Mouse (Mus musculus): ENCODE measurements around the gene Abl1. TPM values are rescaled to one million over a fixed set of nuclear protein-coding genes. Genes with fewer than 3 reads are reported as not detected.
"Not testable (repeated sequence)": the region's sequence is repeated elsewhere in the genome, so short reads cannot be mapped to it uniquely, and the experiment has no call there.

Gene Abl1
- polyA plus RNA-seq, 1 experiment = 44.8 TPM

- Histone ChIP-seq H3K4me1 (ENCODE audit: control insufficient read depth, insufficient read depth, low read length) (no peaks in the 10 kb centered on the region), H3K4me3 (ENCODE audit: low read depth, low read length) (no peak overlapping the region), H3K36me3 (ENCODE audit: control insufficient read depth, insufficient read depth, low read length, poor library complexity, severe bottlenecking) (no peaks in the 10 kb centered on the region), H3K27ac (ENCODE audit: insufficient read depth, low read length) (no peak overlapping the region), H3K9ac (ENCODE audit: low read depth, poor library complexity, severe bottlenecking) (no peak overlapping the region), H3K9me3 (replicated peaks; ENCODE audit: control insufficient read depth, insufficient read depth, low read length, poor library complexity, severe bottlenecking) (no peaks in the 10 kb centered on the region), H3K27me3 (ENCODE audit: control insufficient read depth, insufficient read depth, low read length, poor library complexity, severe bottlenecking) (peaks cover 2% of the 10 kb centered on the region; the same call in 1 of the 2 replicates)
- TF ChIP-seq POLR2A (IDR thresholded peaks at IDR 0.05; ENCODE audit: insufficient read depth, low read length) = no peak
- no peak for TF ChIP-seq CTCF (IDR thresholded peaks at IDR 0.05; ENCODE audit: low read depth, low read length)
- TF ChIP-seq EP300 (IDR thresholded peaks at IDR 0.05; ENCODE audit: insufficient read depth, low read depth, low read length) = no peak
These were observed 25.0 kb upstream of the Abl1 start for GRCm38 (mm10) chr2:31662939-31663803.

- H3K36me3 ChIP-seq (ENCODE audit: control insufficient read depth, insufficient read depth, low read length, poor library complexity, severe bottlenecking) = no peaks in the 10 kb centered on the region
- H3K4me3 ChIP-seq (ENCODE audit: low read depth, low read length) = no peak overlapping the region
- H3K27ac ChIP-seq (ENCODE audit: insufficient read depth, low read length) = no peak overlapping the region
- no peaks in the 10 kb centered on the region for H3K4me1 ChIP-seq (ENCODE audit: control insufficient read depth, insufficient read depth, low read length)
- H3K9me3 ChIP-seq (replicated peaks; ENCODE audit: control insufficient read depth, insufficient read depth, low read length, poor library complexity, severe bottlenecking) = no peaks in the 10 kb centered on the region
- H3K27me3 ChIP-seq (ENCODE audit: control insufficient read depth, insufficient read depth, low read length, poor library complexity, severe bottlenecking) = peaks cover 2% of the 10 kb centered on the region; the same call in 1 of the 2 replicates
- H3K9ac ChIP-seq (ENCODE audit: low read depth, poor library complexity, severe bottlenecking) = no peak overlapping the region
- TF ChIP-seq POLR2A (IDR thresholded peaks at IDR 0.05; ENCODE audit: insufficient read depth, low read length) = no peak
- no peak for TF ChIP-seq CTCF (IDR thresholded peaks at IDR 0.05; ENCODE audit: low read depth, low read length)
- no peak for TF ChIP-seq EP300 (IDR thresholded peaks at IDR 0.05; ENCODE audit: insufficient read depth, low read depth, low read length)
These were observed 24.4 kb upstream of the Abl1 start for GRCm38 (mm10) chr2:31663804-31664180.

GRCm38 (mm10) chr2:31667332-31667731 is 20.8 kb upstream of the Abl1 start:
- H3K27me3 ChIP-seq (ENCODE audit: control insufficient read depth, insufficient read depth, low read length, poor library complexity, severe bottlenecking) = no peaks in the 10 kb centered on the region
- no peaks in the 10 kb centered on the region for H3K4me1 ChIP-seq (ENCODE audit: control insufficient read depth, insufficient read depth, low read length)
- no peak overlapping the region for H3K4me3 ChIP-seq (ENCODE audit: low read depth, low read length)
- H3K9ac ChIP-seq (ENCODE audit: low read depth, poor library complexity, severe bottlenecking) = no peak overlapping the region
- TF ChIP-seq CTCF (IDR thresholded peaks at IDR 0.05; ENCODE audit: low read depth, low read length) (peak; percentile 93), EP300 (IDR thresholded peaks at IDR 0.05; ENCODE audit: insufficient read depth, low read depth, low read length) (0 out of 2 replicates have a peak, but pooled peaks have one; percentile 17), POLR2A (IDR thresholded peaks at IDR 0.05; ENCODE audit: insufficient read depth, low read length) (no peak)
- H3K27ac ChIP-seq (ENCODE audit: insufficient read depth, low read length) = no peak overlapping the region
- H3K36me3 ChIP-seq (ENCODE audit: control insufficient read depth, insufficient read depth, low read length, poor library complexity, severe bottlenecking) = peaks cover under 1% of the 10 kb centered on the region
- H3K9me3 ChIP-seq (replicated peaks; ENCODE audit: control insufficient read depth, insufficient read depth, low read length, poor library complexity, severe bottlenecking) = no peaks in the 10 kb centered on the region

- Histone ChIP-seq H3K4me1 (ENCODE audit: control insufficient read depth, insufficient read depth, low read length) (no peaks in the 10 kb centered on the region), H3K27ac (ENCODE audit: insufficient read depth, low read length) (no peak within 1 kb of the TSS), H3K9me3 (replicated peaks; ENCODE audit: control insufficient read depth, insufficient read depth, low read length, poor library complexity, severe bottlenecking) (no peaks in the 10 kb centered on the region)
These were observed 17.6 kb upstream of the Abl1 start, which contains the start of gene Exosc2 for GRCm38 (mm10) chr2:31670551-31671035. Gene Exosc2, plus strand, starts transcription at chr2:31670715.

GRCm38 (mm10) chr2:31678641-31679040 is 9.5 kb upstream of the Abl1 start:
- TF ChIP-seq EP300 (IDR thresholded peaks at IDR 0.05; ENCODE audit: insufficient read depth, low read depth, low read length) = no peak
- TF ChIP-seq CTCF (IDR thresholded peaks at IDR 0.05; ENCODE audit: low read depth, low read length) = no peak
- no peak for TF ChIP-seq POLR2A (IDR thresholded peaks at IDR 0.05; ENCODE audit: insufficient read depth, low read length)
- no peaks in the 10 kb centered on the region for H3K27me3 ChIP-seq (ENCODE audit: control insufficient read depth, insufficient read depth, low read length, poor library complexity, severe bottlenecking)
- H3K27ac ChIP-seq (ENCODE audit: insufficient read depth, low read length) = no peak overlapping the region
- H3K36me3 ChIP-seq (ENCODE audit: control insufficient read depth, insufficient read depth, low read length, poor library complexity, severe bottlenecking) = peaks cover 69% of the 10 kb centered on the region
- no peak overlapping the region for H3K9ac ChIP-seq (ENCODE audit: low read depth, poor library complexity, severe bottlenecking)
- peaks cover 13% of the 10 kb centered on the region for H3K9me3 ChIP-seq (replicated peaks; ENCODE audit: control insufficient read depth, insufficient read depth, low read length, poor library complexity, severe bottlenecking)
- H3K4me3 ChIP-seq (ENCODE audit: low read depth, low read length) = no peak overlapping the region
- no peaks in the 10 kb centered on the region for H3K4me1 ChIP-seq (ENCODE audit: control insufficient read depth, insufficient read depth, low read length)

More at GRCm38 (mm10) chr2:31670551-31671035, 17.6 kb upstream of the Abl1 start, which contains the start of gene Exosc2:
- no peaks in the 10 kb centered on the region for H3K27me3 ChIP-seq (ENCODE audit: control insufficient read depth, insufficient read depth, low read length, poor library complexity, severe bottlenecking)
- peaks cover 30% of the 10 kb centered on the region for H3K36me3 ChIP-seq (ENCODE audit: control insufficient read depth, insufficient read depth, low read length, poor library complexity, severe bottlenecking)
- H3K4me3 ChIP-seq (ENCODE audit: low read depth, low read length) = peak within 1 kb of the TSS; percentile 91
- no peak for TF ChIP-seq CTCF (IDR thresholded peaks at IDR 0.05; ENCODE audit: low read depth, low read length)
- no peak for TF ChIP-seq EP300 (IDR thresholded peaks at IDR 0.05; ENCODE audit: insufficient read depth, low read depth, low read length)
- peak; percentile 77 for TF ChIP-seq POLR2A (IDR thresholded peaks at IDR 0.05; ENCODE audit: insufficient read depth, low read length)
- H3K9ac ChIP-seq (ENCODE audit: low read depth, poor library complexity, severe bottlenecking) = peak within 1 kb of the TSS; percentile 59

GRCm38 (mm10) chr2:31681051-31681707 is 7.0 kb upstream of the Abl1 start:
- H3K4me1 ChIP-seq (ENCODE audit: control insufficient read depth, insufficient read depth, low read length); H3K4me3 ChIP-seq (ENCODE audit: low read depth, low read length); H3K9ac ChIP-seq (ENCODE audit: low read depth, poor library complexity, severe bottlenecking); H3K27me3 ChIP-seq (ENCODE audit: control insufficient read depth, insufficient read depth, low read length, poor library complexity, severe bottlenecking); H3K27ac ChIP-seq (ENCODE audit: insufficient read depth, low read length): not testable (repeated sequence)
- Histone ChIP-seq H3K36me3 (ENCODE audit: control insufficient read depth, insufficient read depth, low read length, poor library complexity, severe bottlenecking) (peaks cover 44% of the 10 kb centered on the region), H3K9me3 (replicated peaks; ENCODE audit: control insufficient read depth, insufficient read depth, low read length, poor library complexity, severe bottlenecking) (peaks cover 13% of the 10 kb centered on the region)

Data from ES-Bruce4 (cell line).